Mouse (Mus musculus) embryo, embryonic 10 days (tissue): ENCODE results near the gene Pex11a.
A peak's percentile ranks its signal among the peaks of the same experiment; 100 is the strongest.

Source experiments
- DNase-seq: peaks from one replicate; pipeline ENCODE4 v3.0.0-alpha.2; 2015; ENCODE audit warnings: low spot score

Pex11a gene

DNA sequence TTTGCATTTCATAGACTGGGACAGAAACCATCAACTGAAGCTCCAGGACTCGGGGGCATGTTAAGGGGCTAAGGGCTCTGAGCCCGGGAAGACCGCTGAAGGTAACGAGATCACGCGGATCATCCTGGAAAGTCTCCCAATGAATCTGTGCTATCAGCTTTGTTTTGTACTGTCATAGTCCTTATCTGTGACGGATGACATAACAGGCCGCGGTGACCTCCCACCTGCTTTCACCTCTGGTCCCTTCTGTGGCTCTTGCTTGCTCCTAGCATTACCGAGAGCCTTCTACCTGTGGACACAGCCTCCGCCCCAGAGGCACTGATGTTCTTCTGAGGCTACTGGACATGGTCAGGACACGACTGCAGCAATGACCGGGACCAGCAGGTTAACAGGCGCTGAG is 6.4 kb downstream of the Pex11a start:
- DNase-seq, result no peak

DNA sequence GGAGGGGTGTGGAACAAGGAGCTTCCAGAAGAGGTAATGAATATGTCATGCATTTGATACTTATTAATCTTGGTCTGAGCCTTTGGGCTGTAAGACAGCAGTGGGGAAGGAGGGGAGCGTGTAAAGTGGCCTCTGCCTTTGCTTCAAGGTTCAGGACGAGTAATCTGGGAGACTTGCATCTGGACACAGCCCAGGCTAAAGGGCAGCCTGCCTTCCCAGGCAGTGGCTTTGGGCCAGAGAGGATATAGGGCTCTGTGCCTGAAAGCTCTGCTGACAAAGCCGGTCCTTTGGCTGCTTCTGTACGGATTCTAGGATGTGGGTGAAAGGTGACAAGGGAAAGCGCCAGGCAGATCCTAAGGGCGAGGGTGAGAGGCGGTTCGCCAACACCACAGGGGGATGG is 8.4 kb downstream of the Pex11a start:
- no peak for DNase-seq

DNA sequence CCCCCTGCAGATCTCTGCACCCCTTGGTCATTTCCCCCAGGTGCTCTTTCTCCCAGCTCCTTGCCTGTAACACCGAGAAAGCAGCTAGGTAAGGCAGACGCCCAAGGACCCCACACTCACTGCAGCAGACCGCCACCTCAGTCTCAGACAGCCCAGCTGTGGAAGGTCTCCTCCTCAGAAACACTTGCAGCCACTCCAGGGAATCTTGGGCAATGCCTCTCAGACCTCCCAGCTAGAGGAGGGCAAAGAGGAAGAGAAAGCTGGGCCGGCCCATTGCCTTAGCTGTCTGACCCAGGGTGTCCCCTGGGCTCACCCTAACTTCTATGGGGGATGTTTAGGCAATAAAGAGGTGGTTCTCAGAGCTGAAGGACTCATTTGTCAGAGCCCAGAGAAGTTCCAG is 10.3 kb downstream of the Pex11a start, which contains the start of gene Plin1:
TSS of gene Plin1 (minus strand) at position 282 of the 400 bp plus-strand sequence.
- DNase-seq, result no peak

DNA sequence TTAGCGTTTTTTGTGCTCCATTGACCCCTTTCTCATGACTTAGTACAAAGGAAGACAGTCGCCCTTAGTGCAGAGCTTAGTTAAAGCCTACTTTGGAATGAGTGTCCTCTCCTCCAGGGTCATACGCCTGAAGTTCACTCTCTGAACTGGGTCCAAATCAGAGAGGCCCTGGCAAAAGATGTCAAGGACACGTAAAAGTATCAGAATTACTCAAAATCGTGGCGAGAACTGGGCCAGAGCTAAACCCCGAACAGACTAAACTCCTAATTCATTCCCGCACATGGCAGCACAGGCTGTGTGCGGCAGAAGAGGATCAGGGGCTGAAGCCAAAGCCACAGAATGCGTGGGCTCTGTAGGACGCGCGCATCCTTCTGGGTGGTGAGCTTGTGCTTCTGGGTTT is 11.5 kb downstream of the Pex11a start:
- no peak for DNase-seq

DNA sequence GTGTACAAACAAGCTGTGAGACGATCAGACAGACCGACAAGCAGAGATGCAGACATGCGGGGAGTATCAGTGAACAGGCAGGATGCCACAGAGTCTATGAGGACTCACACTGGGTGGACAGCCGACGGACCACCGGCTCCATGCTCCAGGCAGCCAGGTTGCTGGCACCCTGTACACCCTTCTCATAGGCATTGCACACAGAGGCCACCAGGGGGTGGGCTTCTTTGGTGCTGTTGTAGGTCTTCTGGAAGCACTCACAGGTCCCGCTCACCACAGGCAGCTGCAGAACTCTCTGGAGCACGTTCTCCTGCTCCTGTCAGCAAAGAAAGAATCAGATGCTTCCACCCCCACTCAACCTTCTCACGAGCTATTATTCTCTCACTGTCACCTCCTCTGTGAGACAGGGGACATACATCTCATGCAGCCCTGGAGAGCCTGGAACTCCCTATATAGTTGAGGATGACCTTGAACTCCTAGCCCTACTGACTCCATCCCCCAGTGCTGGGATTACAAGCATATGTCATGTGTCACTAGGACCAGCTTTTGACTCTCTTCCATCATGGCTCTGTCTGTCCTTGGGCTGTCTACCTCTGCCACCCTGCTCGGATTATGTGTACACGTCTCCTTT is 13.1 kb downstream of the Pex11a start:
- peak; percentile 20 for DNase-seq

DNA sequence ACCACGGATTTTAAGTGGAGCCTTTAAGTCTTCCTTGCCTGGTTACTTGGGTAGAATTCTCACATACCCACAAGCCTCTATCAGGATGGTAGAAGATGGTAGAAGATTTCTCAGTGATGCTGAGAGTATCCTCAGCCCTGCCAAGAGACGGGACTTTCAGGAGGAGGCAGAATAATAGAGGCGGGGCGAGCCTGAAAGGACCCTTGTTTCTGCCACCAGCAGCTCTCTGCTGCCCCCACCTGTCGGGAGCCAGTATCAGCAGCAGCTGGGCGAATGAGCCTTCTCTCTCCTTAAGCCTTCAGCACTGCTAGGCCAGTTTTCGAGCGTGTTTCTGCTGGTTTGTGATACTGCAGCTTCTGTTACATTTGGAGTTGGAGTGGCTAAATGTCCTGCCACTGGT is 13.8 kb downstream of the Pex11a start:
- DNase-seq, result peak; percentile 83

DNA sequence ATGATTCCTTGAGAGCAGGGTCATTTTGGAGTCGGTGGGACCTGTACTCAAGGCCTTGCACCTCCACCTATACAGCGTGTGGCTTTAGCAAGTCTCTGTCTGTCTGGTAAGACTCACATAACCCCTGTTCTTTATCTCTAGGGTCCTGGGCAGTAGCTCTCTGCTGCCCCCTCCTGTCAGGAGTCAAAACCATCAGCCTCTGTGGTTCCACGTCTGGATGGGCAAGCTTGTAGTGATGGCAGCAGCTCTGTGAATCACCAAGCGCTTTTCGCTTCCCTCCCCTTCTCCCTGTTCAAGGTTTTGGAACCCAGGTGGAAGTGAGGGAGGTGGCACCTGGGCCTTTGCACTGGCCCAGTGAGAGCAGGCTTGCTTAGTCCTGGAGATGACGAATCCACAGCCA is 14.7 kb downstream of the Pex11a start:
- peak; percentile 85 for DNase-seq

DNA sequence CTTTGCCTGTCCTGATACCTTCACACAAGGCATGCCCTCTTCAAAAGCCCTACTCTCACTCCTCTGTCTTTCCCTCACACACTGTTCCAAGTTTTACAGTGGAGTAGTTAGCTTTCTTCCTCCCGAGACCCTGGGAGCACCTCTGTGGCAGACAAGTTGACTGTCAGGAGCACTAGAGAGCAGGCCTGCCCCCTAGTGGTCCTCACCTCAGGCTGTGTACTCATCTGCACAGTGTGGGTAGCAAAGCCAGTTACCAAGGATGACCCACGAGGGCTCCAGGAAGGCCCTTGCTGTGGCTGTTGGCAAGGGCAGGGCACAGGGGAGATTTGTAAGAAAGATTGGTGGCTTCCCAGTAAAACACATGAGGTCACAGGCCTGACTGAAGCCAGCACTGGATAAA is 15.8 kb downstream of the Pex11a start:
- peak; percentile 85 for DNase-seq

DNA sequence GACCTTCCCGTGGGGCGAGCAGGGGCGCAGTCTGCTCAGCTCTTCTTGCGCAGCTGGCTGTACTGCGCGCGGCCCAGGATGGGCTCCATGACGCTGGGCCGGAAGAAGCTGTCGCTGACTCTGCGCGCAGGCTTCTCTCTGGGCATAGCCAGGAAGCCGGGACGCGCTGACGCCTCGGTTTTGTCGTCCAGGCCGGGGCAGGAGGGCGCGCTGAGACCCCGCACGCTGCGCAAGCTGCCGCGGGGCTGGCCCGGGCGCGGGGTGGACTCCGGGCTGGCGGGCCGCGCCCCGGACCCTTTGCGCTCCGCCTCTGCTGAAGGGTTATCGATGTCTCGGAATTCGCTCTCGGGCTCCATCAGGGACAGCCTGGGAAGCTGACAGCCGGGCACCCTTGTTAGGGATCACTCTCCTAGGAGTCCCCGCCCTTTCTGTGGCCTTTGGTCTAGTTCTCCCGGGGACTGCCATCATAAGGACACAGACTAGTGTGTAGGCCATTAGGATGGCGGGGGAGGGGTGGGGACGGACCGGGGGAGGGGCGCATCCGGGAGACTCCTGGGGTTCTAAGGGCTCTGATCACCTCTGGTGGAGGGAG is 21.4 kb downstream of the Pex11a start:
- DNase-seq, result peak; percentile 72

DNA sequence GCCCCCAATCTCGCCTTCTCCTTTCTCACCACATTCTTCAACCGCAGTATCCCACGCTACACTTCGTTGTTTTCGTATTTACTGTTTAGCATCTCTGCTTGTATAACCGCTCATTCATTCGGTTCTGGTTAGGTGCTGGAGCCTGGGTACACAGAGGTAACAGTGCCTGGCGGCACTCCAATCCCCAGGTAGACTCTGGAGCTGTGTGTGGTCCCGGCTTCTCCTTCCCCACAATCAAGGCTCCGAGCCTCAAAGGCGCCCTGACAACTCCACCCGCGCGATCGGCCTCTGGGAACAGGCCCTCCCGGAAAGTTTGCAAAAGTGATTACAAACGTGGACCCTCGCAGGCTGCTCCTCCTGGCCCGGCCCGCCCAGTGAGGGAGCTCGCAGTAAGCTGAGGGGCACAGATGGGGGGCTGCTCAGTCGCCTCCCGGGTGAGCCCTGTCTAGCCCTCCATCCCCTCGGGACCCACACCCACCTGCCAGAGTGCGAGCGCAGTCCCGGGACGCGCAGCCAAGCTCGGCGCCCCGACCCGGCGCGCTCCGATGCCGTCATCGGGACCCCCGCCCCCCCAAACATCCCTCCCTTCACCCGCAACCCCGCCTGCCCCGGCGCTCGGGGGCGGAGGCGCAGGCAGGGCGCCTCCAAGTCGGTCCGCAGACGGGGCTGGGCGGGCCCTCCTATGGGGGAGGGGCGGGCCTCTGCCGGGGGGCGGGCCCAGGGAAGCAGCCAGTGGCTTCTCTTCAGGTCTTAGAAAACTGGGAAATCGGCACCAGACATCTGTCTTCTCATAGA is 27.5 kb downstream of the Pex11a start, which contains the start of gene Kif7:
TSS of gene Kif7 (minus strand) at position 534 of the 795 bp plus-strand sequence.
- DNase-seq, result peak; percentile 83

DNA sequence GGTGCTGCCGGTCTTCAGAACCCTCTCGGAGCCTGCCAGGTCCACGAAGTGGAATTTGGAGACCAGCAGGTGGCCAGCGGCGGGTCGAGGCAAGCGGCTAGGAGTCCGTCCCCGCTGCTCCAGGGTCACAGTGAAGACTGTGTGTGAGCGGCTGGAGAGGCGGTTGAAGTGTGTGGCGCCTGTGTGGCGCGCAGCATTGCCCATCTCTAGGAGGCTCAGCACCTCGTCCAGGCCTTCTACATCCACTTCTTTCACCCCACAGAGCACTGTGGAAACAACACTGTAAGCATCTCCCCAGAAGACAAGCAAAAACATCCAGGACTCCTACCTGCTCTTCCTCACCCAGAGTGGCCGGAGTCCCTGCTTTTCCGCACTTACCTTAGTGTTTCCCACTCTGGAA is 32.1 kb downstream of the Pex11a start:
- DNase-seq, result no peak

DNA sequence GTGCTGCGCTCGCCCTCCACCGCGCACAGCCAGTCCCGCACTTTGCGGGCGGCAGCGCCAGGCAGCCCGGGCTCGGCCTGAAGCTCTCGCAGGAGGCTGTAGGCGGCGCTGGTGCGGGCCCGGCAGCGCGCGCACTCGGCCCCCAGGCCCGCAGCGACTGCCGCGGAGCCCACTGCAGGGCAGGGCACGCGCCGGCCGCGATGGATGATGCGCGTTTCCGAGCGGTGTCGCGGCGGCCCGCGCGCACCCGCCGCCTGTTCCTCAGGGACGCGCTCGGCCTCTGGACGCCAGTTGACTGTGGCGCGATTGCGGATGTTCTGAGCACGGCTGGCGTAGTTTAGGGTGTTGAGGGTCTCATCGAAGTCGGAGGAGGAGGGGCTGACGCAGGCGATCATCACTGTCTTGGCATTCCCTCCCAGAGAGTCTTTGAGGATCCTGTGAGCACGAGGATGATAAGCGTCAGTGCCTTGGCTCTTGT is 32.8 kb downstream of the Pex11a start:
- DNase-seq, result peak; percentile 84

DNA sequence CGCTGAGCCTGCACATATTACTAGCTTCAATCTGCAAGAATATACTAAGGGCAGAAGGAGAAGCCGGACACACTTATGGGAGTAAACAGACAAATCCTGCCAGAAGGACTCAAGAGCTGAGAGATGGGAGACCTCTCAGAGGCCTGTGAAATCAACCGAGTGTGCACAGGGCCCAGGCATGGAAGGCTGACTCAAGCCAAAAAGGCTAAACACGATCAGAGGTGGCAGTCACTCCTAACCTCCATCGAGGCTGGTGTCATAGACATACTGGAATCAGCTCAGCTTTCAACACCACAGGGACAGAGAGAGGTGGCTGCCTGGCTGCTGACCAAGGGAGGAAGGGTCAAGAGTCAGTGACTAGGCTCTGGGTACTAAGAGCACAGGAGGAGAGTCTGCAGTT is 37.7 kb downstream of the Pex11a start:
- no peak for DNase-seq

DNA sequence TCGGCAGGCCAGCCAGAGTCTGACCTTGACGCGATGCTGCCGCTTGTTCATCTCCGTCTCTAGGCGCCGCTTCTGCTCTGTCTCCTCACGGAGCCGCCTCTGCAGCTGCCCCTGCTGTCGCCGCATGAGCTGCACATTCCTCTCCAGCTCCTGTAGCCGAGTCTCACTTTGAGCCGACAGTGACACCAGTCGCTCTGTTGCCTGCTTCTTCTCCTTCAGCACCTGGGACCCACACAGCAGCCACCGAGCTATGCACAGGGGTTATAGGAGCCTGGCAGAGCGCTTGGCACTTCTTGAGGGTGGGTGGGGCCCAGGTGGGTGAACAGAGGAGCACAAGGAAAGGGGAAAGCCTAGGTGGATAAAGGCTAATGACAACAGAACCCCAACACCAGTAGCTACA is 40.2 kb downstream of the Pex11a start:
- no peak for DNase-seq

DNA sequence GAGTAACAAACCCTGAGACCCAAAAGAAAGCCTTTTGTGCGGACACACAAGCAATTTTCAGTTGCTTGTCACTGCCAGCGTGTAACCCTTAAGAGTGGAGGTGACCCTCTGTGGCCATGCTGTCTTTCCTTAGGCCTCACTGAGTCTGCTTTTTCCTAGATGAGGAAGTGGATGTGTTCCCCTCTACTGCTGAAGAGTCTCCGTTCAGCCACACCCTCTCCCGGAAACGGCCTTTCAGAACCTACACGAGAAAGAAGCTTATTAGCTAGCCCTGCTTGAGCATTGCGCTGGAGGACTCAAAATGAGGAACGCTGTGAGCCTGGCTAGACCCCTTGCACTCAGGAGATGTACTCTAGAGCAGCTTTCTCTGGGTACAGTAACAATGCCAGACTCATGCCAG is 46.4 kb downstream of the Pex11a start:
- DNase-seq, result no peak
